Mouse (Mus musculus) activated CD4-positive, CD25-positive, alpha-beta regulatory T cell (primary cell): ENCODE measurements around the gene Tor1aip2. TPM values are rescaled to one million over a fixed set of nuclear protein-coding genes. Genes with fewer than 3 reads are reported as not detected.

Experiments used
- polyA plus RNA-seq, 2 experiments: library from polyadenylated mRNA; unstranded; fragments of 100-300 nt; shearing (Covaris generic); gene quantifications; one replicate each; pipeline ENCODE4 v1.2.1; 2017

The Tor1aip2 gene
- polyA plus RNA-seq = 10 to 100 TPM; 44.0 to 54.8 TPM

DNA sequence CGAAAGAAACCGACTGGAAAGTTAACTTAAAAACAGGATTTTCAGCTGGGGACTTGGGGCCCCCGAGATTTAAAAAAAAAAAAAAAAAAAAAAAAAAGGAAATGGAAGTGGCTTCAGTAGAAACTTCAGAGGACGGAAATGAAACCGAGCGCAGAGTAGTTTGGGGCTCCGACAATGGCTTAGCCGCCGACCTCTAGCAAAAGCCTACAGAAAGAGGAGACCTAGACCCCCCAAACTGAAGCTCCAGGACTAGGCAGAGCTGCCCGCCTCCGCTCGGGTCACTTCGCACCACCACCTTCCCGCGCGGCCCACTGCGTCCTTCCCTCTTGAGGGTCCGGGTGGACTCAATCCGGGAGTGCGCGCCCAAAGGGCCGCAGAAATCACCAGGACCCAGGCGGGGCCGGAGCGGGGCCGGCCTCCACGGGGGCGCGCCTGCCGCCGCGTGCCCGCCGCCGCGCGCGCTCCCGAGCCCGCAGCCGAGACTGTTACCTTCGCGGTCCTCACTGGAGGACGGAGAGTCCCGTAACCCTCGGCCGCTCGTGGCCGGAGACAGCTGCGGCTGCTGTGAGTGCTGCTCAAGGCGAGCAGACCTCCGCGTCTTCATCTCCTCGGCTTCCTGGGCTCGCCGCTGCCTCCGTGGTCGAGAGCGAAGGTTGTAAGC, at the start of gene Tor1aip2:
Tor1aip2 (plus strand) TSS at position 135 of the 661 bp plus-strand sequence.

GRCm38 (mm10) chr1:156035930-156036737, 931 bp downstream of the Tor1aip2 start, which contains the start of gene Tor1aip1:
TSS of gene Tor1aip1 (minus strand) at chr1:156036480.

Other genes with a start within 250 kb of the Tor1aip2 start
- gene Qsox1, start 222.5 kb upstream of the Tor1aip2 start, polyA plus RNA-seq = 10 to 100 TPM; 50.1 to 67.2 TPM
- 10 to 100 TPM; 46.1 to 57.0 TPM for gene Cep350, start 62.1 kb upstream of the Tor1aip2 start, polyA plus RNA-seq
- gene Tor1aip1, start 1.1 kb downstream of the Tor1aip2 start, polyA plus RNA-seq = 100 to 1,000 TPM; 104 to 114 TPM
- gene Fam163a, start 169.6 kb downstream of the Tor1aip2 start, polyA plus RNA-seq = not detected